Mouse (Mus musculus): ENCODE data around the gene Umad1. TPM values are rescaled to one million over a fixed set of nuclear protein-coding genes. Genes with fewer than 3 reads are reported as not detected.
A peak's percentile ranks its signal among the peaks of the same experiment; 100 is the strongest.

The Umad1 gene
- polyA plus RNA-seq (2015; fragmentation: Nextera tagmentation; extraction: Ambion mirVana) = 23.4 and 25.6 TPM in 2 replicates

- H3K9ac ChIP-seq = peak within 1 kb of the TSS; percentile 89
- peaks cover 16% of the 10 kb centered on the region for H3K4me1 ChIP-seq
- H3K4me3 ChIP-seq = peak within 1 kb of the TSS; percentile 82
- H3K4me2 ChIP-seq = peak within 1 kb of the TSS; percentile 97
- peak within 1 kb of the TSS; percentile 81 for H3K27ac ChIP-seq (replicated peaks)
- no peaks in the 10 kb centered on the region for H3K27me3 ChIP-seq (replicated peaks)
- WGBS = under 1% methylated on average over 64 of the region's 64 CpGs
- H3K36me3 ChIP-seq = peaks cover 22% of the 10 kb centered on the region
- peak; percentile 100 for ATAC-seq (ENCODE audit: extremely low read depth, insufficient number of reproducible peaks, low FRiP score, low TSS enrichment)
- H3K9me3 ChIP-seq = no peaks in the 10 kb centered on the region
These were observed at the start of gene Umad1, which contains the start of the genes Rpa3 and Gm45062 for GRCm38 (mm10) chr6:8259004-8259666. TSS of gene Umad1 (plus strand) at chr6:8259288. TSS of gene Rpa3 (minus strand) at chr6:8259173. TSS of gene Gm45062 (plus strand) at chr6:8259450.

- 9% methylated on average over 10 of the region's 10 CpGs for WGBS
- Histone ChIP-seq H3K9me3 (no peaks in the 10 kb centered on the region), H3K27me3 (replicated peaks) (no peaks in the 10 kb centered on the region), H3K9ac (peak overlapping the region; percentile 89), H3K4me2 (peak overlapping the region; percentile 75), H3K27ac (replicated peaks) (peak overlapping the region; percentile 96), H3K4me3 (peak overlapping the region; percentile 89), H3K4me1 (peaks cover 14% of the 10 kb centered on the region), H3K36me3 (peaks cover 18% of the 10 kb centered on the region)
- no peak for ATAC-seq (ENCODE audit: extremely low read depth, insufficient number of reproducible peaks, low FRiP score, low TSS enrichment)
These were observed 49.3 kb upstream of the Umad1 start for GRCm38 (mm10) chr6:8209866-8210186.

- WGBS = 80% methylated on average over 3 of the region's 3 CpGs
- Histone ChIP-seq H3K9me3 (no peaks in the 10 kb centered on the region), H3K4me1 (peaks cover 14% of the 10 kb centered on the region), H3K4me2 (peak overlapping the region; percentile 75), H3K27ac (replicated peaks) (no peak overlapping the region), H3K27me3 (replicated peaks) (no peaks in the 10 kb centered on the region), H3K4me3 (peak overlapping the region; percentile 89), H3K9ac (no peak overlapping the region), H3K36me3 (peaks cover 26% of the 10 kb centered on the region)
- no peak for ATAC-seq (ENCODE audit: extremely low read depth, insufficient number of reproducible peaks, low FRiP score, low TSS enrichment)
These were observed 48.4 kb upstream of the Umad1 start for GRCm38 (mm10) chr6:8210661-8211060.

GRCm38 (mm10) chr6:8227035-8227434 is 32.1 kb upstream of the Umad1 start:
- peaks cover 61% of the 10 kb centered on the region for H3K36me3 ChIP-seq
- no peak overlapping the region for H3K9ac ChIP-seq
- H3K4me1 ChIP-seq = no peaks in the 10 kb centered on the region
- H3K27ac ChIP-seq (replicated peaks) = no peak overlapping the region
- H3K27me3 ChIP-seq (replicated peaks) = no peaks in the 10 kb centered on the region
- H3K4me3 ChIP-seq = no peak overlapping the region
- H3K4me2 ChIP-seq = no peak overlapping the region
- WGBS = 80% methylated on average over 3 of the region's 3 CpGs
- no peaks in the 10 kb centered on the region for H3K9me3 ChIP-seq
- ATAC-seq (ENCODE audit: extremely low read depth, insufficient number of reproducible peaks, low FRiP score, low TSS enrichment) = no peak

GRCm38 (mm10) chr6:8228596-8228995 is 30.5 kb upstream of the Umad1 start:
- peaks cover 70% of the 10 kb centered on the region for H3K36me3 ChIP-seq

GRCm38 (mm10) chr6:8258316-8258715 is 772 bp upstream of the Umad1 start:
- 8% methylated on average over 6 of the region's 6 CpGs for WGBS
- H3K9ac ChIP-seq = peak overlapping the region; percentile 89
- peak overlapping the region; percentile 82 for H3K4me3 ChIP-seq
- peaks cover 30% of the 10 kb centered on the region for H3K36me3 ChIP-seq
- H3K9me3 ChIP-seq = no peaks in the 10 kb centered on the region
- H3K4me1 ChIP-seq = peaks cover 16% of the 10 kb centered on the region
- no peaks in the 10 kb centered on the region for H3K27me3 ChIP-seq (replicated peaks)
- H3K27ac ChIP-seq (replicated peaks) = peak overlapping the region; percentile 81
- ATAC-seq (ENCODE audit: extremely low read depth, insufficient number of reproducible peaks, low FRiP score, low TSS enrichment) = no peak
- H3K4me2 ChIP-seq = peak overlapping the region; percentile 97

More at GRCm38 (mm10) chr6:8228596-8228995, 30.5 kb upstream of the Umad1 start:
- H3K4me3 ChIP-seq = no peak overlapping the region
- ATAC-seq (ENCODE audit: extremely low read depth, insufficient number of reproducible peaks, low FRiP score, low TSS enrichment) = no peak
- no peaks in the 10 kb centered on the region for H3K27me3 ChIP-seq (replicated peaks)
- H3K9ac ChIP-seq = no peak overlapping the region
- no peak overlapping the region for H3K27ac ChIP-seq (replicated peaks)
- no peaks in the 10 kb centered on the region for H3K4me1 ChIP-seq
- no peak overlapping the region for H3K4me2 ChIP-seq
- no peaks in the 10 kb centered on the region for H3K9me3 ChIP-seq
- 81% methylated on average over 3 of the region's 3 CpGs for WGBS

- Histone ChIP-seq H3K9me3 (no peaks in the 10 kb centered on the region), H3K27me3 (replicated peaks) (no peaks in the 10 kb centered on the region), H3K36me3 (peaks cover 17% of the 10 kb centered on the region), H3K9ac (peak overlapping the region; percentile 89), H3K4me1 (peaks cover 16% of the 10 kb centered on the region), H3K4me3 (peak overlapping the region; percentile 82), H3K27ac (replicated peaks) (peak overlapping the region; percentile 57), H3K4me2 (peak overlapping the region; percentile 97)
- WGBS = 0% methylated on average over 8 of the region's 8 CpGs
- no peak for ATAC-seq (ENCODE audit: extremely low read depth, insufficient number of reproducible peaks, low FRiP score, low TSS enrichment)
These were observed 568 bp downstream of the Umad1 start for GRCm38 (mm10) chr6:8259667-8260044.

GRCm38 (mm10) chr6:8271047-8271446 is 12.0 kb downstream of the Umad1 start:
- no peak for ATAC-seq (ENCODE audit: extremely low read depth, insufficient number of reproducible peaks, low FRiP score, low TSS enrichment)
- WGBS = 93% methylated on average over 3 of the region's 3 CpGs
- Histone ChIP-seq H3K4me1 (0 out of 2 replicates have a peak, but pooled peaks cover 3% of the 10 kb centered on the region), H3K4me3 (no peak overlapping the region), H3K9ac (no peak overlapping the region), H3K27me3 (replicated peaks) (no peaks in the 10 kb centered on the region), H3K9me3 (no peaks in the 10 kb centered on the region), H3K27ac (replicated peaks) (no peak overlapping the region), H3K4me2 (no peak overlapping the region), H3K36me3 (peaks cover 14% of the 10 kb centered on the region)

- Histone ChIP-seq H3K9ac (no peak overlapping the region), H3K4me2 (no peak overlapping the region), H3K27ac (replicated peaks) (no peak overlapping the region), H3K9me3 (no peaks in the 10 kb centered on the region), H3K4me3 (no peak overlapping the region), H3K4me1 (peaks cover 10% of the 10 kb centered on the region), H3K36me3 (peaks cover 20% of the 10 kb centered on the region), H3K27me3 (replicated peaks) (no peaks in the 10 kb centered on the region)
- no peak for ATAC-seq (ENCODE audit: extremely low read depth, insufficient number of reproducible peaks, low FRiP score, low TSS enrichment)
- 39% methylated on average over 6 of the region's 6 CpGs for WGBS
These were observed 15.4 kb downstream of the Umad1 start for GRCm38 (mm10) chr6:8274387-8275054.

- no peak overlapping the region for H3K27ac ChIP-seq (replicated peaks)
- 4% methylated on average over 1 of the region's 1 CpGs for WGBS
These were observed 16.0 kb downstream of the Umad1 start for GRCm38 (mm10) chr6:8275098-8275497.

GRCm38 (mm10) chr6:8276431-8276830 is 17.3 kb downstream of the Umad1 start:
- Histone ChIP-seq H3K9ac (no peak overlapping the region), H3K4me3 (no peak overlapping the region), H3K4me1 (peaks cover 10% of the 10 kb centered on the region), H3K27me3 (replicated peaks) (no peaks in the 10 kb centered on the region), H3K9me3 (no peaks in the 10 kb centered on the region), H3K4me2 (no peak overlapping the region), H3K27ac (replicated peaks) (no peak overlapping the region), H3K36me3 (peaks cover 14% of the 10 kb centered on the region)
- WGBS = 11% methylated on average over 4 of the region's 4 CpGs
- ATAC-seq (ENCODE audit: extremely low read depth, insufficient number of reproducible peaks, low FRiP score, low TSS enrichment) = no peak

More at GRCm38 (mm10) chr6:8275098-8275497, 16.0 kb downstream of the Umad1 start:
- Histone ChIP-seq H3K4me1 (peaks cover 10% of the 10 kb centered on the region), H3K27me3 (replicated peaks) (no peaks in the 10 kb centered on the region), H3K4me3 (no peak overlapping the region), H3K4me2 (no peak overlapping the region), H3K36me3 (peaks cover 20% of the 10 kb centered on the region), H3K9me3 (no peaks in the 10 kb centered on the region), H3K9ac (no peak overlapping the region)
- no peak for ATAC-seq (ENCODE audit: extremely low read depth, insufficient number of reproducible peaks, low FRiP score, low TSS enrichment)

Data from heart, embryonic 13.5 days (tissue).